Mouse (Mus musculus) liver, embryonic 13.5 days (tissue): ENCODE measurements around the gene Arel1. TPM values are rescaled to one million over a fixed set of nuclear protein-coding genes. Genes with fewer than 3 reads are reported as not detected.

Source experiments
- ATAC-seq: fragments of 200-750 bp; cut with Nextera tagmentation; 2 replicates; pipeline ENCODE4 v1.8.0; 2017; ENCODE audit warnings: low read depth, mild to moderate bottlenecking, moderate number of reproducible peaks, moderate library complexity
- DNase-seq: peaks from one replicate; pipeline ENCODE4 v3.0.0; 2022
- H3K27ac ChIP-seq: fragments of 300-500 bp; sonication (generic); 2 replicates; pipeline ENCODE4 v1.5.1; 2015; ENCODE audit warnings: moderate library complexity, mild to moderate bottlenecking, inconsistent platforms
- H3K27me3 ChIP-seq: fragments of 300-500 bp; sonication (generic); 2 replicates; pipeline ENCODE4 v1.6.1; 2015; ENCODE audit warnings: mild to moderate bottlenecking, inconsistent platforms
- H3K36me3 ChIP-seq: fragments of 300-500 bp; sonication (generic); 2 replicates; pipeline ENCODE4 v1.6.1; 2015; ENCODE audit warnings: mild to moderate bottlenecking, inconsistent platforms
- H3K4me1 ChIP-seq: fragments of 300-500 bp; sonication (generic); replicated peaks from 2 replicates; pipeline ENCODE4 v1.6.1; 2015; ENCODE audit warnings: inconsistent platforms
- H3K4me2 ChIP-seq: fragments of 300-500 bp; sonication (generic); 2 replicates; pipeline ENCODE4 v1.6.1; 2015; ENCODE audit warnings: inconsistent platforms, mild to moderate bottlenecking, moderate library complexity
- H3K4me3 ChIP-seq: fragments of 300-500 bp; sonication (generic); replicated peaks from 2 replicates; pipeline ENCODE4 v1.5.1; 2015; ENCODE audit warnings: mild to moderate bottlenecking, inconsistent platforms
- H3K9ac ChIP-seq: fragments of 300-500 bp; sonication (generic); 2 replicates; pipeline ENCODE4 v1.6.1; 2015; ENCODE audit warnings: mild to moderate bottlenecking, inconsistent platforms
- H3K9me3 ChIP-seq: fragments of 300-500 bp; sonication (generic); replicated peaks from 2 replicates; pipeline ENCODE4 v1.6.1; 2016; ENCODE audit warnings: inconsistent platforms
- WGBS: fragments of 180-500 bp; shearing (Covaris S2); methylation state at CpG from one replicate; pipeline ENCODE4 v1.1.7; 2015; ENCODE audit not compliant: insufficient replicate concordance; 5-methylcytosine and 5-hydroxymethylcytosine counted together
- polyA plus RNA-seq: library from polyadenylated mRNA; unstranded; fragments of >200 nt; fragmentation: Nextera tagmentation; extraction: Ambion mirVana; gene quantifications from 2 replicates; pipeline ENCODE4 v1.2.1, GENCODE M21; 2015

The Arel1 gene
- polyA plus RNA-seq, result 13.3 and 16.9 TPM in 2 replicates

DNA sequence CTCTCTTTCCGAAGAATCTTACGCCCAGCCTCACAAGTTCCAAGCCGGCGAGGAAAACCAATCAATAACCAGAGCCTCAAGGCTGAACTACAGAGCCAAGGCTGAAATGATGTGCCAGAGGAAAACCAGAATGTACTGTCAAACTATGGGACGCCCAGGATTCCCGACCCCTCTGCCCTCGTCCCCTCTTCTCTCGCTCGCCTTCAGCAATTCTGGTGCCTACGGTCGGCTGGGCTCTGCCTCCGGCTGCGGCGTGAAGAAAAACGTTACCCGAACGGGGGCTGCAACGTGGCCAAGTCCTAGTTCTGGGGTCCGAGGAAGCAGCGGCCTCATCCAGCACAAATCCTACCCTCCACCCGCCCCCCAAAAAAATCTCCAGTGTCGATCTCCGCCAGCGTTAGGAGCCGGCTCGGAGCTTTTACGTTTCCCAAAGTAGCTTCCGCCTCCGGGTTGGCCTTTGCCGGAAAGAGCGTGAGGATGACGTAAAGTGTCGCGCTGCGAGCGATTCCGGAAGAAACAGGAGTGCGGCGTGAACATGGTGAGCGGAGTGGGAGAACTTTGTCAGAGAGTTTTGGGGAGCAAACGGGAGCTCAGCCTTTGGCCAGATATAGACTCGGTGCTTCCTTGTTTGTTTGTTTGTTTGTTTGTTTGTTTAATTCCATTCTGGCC, at the start of gene Arel1, which contains the start of gene Fcf1:
TSS of gene Arel1 (minus strand) at position 473 of the 669 bp plus-strand sequence.
TSS of gene Fcf1 (plus strand) at position 470 of the 669 bp plus-strand sequence.
- Histone ChIP-seq H3K4me3 (peak within 1 kb of the TSS; percentile 87), H3K4me1 (peaks cover 43% of the 10 kb centered on the region), H3K9ac (peak within 1 kb of the TSS; percentile 88), H3K27me3 (no peaks in the 10 kb centered on the region), H3K27ac (peak within 1 kb of the TSS; percentile 89), H3K36me3 (peaks cover 30% of the 10 kb centered on the region), H3K4me2 (peak within 1 kb of the TSS; percentile 74), H3K9me3 (no peaks in the 10 kb centered on the region)
- under 1% methylated on average over 42 of the region's 42 CpGs for WGBS
- peak; percentile 64 for ATAC-seq
- DNase-seq, result peak; percentile 87

GRCm38 (mm10) chr12:85012185-85012584, 41.5 kb upstream of the Arel1 start:
- ATAC-seq, result peak; percentile 85
- Histone ChIP-seq H3K4me2 (no peak overlapping the region), H3K9me3 (no peaks in the 10 kb centered on the region), H3K4me1 (peaks cover 11% of the 10 kb centered on the region), H3K36me3 (peaks cover 59% of the 10 kb centered on the region), H3K27me3 (no peaks in the 10 kb centered on the region), H3K27ac (no peak overlapping the region), H3K4me3 (no peak overlapping the region), H3K9ac (no peak overlapping the region)
- DNase-seq, result peak; percentile 41
- WGBS, result 30% methylated on average over 2 of the region's 2 CpGs

DNA sequence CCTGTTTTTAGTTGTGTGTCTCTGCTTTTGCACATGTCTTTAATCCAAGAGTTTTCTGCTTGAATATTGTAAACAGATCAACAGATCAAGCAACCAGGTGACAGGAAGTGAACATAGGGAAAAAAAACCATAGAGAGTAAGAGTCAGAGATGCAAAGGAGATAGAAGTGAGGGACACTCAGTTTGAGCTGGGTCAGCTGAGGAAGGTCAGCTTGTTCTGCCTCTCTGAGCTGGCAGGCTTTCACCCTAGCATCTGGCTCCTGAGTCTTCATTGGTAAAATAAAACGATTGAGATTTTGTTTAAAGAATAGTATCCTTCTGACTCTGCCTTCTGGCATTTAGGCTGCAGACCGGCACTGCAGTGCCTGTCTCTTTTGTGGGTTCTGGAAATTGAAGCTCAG, 39.8 kb upstream of the Arel1 start:
- Histone ChIP-seq H3K27me3 (no peaks in the 10 kb centered on the region), H3K4me1 (peaks cover 11% of the 10 kb centered on the region), H3K4me3 (no peak overlapping the region), H3K4me2 (no peak overlapping the region), H3K36me3 (peaks cover 45% of the 10 kb centered on the region), H3K27ac (no peak overlapping the region), H3K9ac (no peak overlapping the region), H3K9me3 (no peaks in the 10 kb centered on the region)
- DNase-seq, result no peak
- ATAC-seq, result no peak
- 82% methylated on average over 2 of the region's 2 CpGs for WGBS

- ATAC-seq, result no peak
- no peak overlapping the region for H3K4me3 ChIP-seq
- H3K27ac ChIP-seq, result no peak overlapping the region
- peaks cover 11% of the 10 kb centered on the region for H3K4me1 ChIP-seq
- no peak overlapping the region for H3K9ac ChIP-seq
- no peak for DNase-seq
- H3K27me3 ChIP-seq, result no peaks in the 10 kb centered on the region
- peaks cover 43% of the 10 kb centered on the region for H3K36me3 ChIP-seq
- no peaks in the 10 kb centered on the region for H3K9me3 ChIP-seq
- 69% methylated on average over 1 of the region's 1 CpGs for WGBS
- no peak overlapping the region for H3K4me2 ChIP-seq
These were observed 39.1 kb upstream of the Arel1 start for GRCm38 (mm10) chr12:85009776-85010175.

- ATAC-seq (no peak), DNase-seq (no peak)
- Histone ChIP-seq H3K9ac (no peak overlapping the region), H3K4me2 (no peak overlapping the region), H3K4me3 (no peak overlapping the region), H3K9me3 (no peaks in the 10 kb centered on the region), H3K4me1 (peaks cover 10% of the 10 kb centered on the region), H3K27ac (no peak overlapping the region), H3K36me3 (peaks cover 35% of the 10 kb centered on the region), H3K27me3 (no peaks in the 10 kb centered on the region)
These were observed 36.3 kb upstream of the Arel1 start for GRCm38 (mm10) chr12:85007021-85007420.

DNA sequence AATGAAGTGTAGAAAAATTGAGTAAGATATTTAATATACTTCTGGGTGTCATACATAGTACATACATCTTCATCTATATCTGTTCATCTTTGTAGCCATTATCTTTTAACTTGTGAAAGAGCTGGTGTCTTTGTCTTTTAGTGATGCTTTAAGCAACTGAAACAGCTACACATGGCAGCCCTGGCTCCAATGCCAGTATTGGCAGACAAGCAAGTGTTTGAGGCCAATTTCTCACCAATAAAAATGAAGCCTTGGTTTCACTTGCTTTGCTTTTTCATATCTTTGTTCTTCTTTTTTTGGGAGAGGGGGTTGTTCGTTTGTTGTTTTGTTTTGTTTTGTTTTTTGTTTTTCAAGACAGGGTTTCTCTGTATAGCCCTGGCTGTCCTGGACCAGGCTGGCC, 35.5 kb upstream of the Arel1 start:
- Histone ChIP-seq H3K9ac (no peak overlapping the region), H3K4me1 (peaks cover 7% of the 10 kb centered on the region), H3K36me3 (peaks cover 27% of the 10 kb centered on the region), H3K9me3 (no peaks in the 10 kb centered on the region), H3K27ac (no peak overlapping the region), H3K4me2 (no peak overlapping the region), H3K27me3 (no peaks in the 10 kb centered on the region), H3K4me3 (no peak overlapping the region)
- 88% methylated on average over 1 of the region's 1 CpGs for WGBS
- ATAC-seq (no peak), DNase-seq (no peak)

DNA sequence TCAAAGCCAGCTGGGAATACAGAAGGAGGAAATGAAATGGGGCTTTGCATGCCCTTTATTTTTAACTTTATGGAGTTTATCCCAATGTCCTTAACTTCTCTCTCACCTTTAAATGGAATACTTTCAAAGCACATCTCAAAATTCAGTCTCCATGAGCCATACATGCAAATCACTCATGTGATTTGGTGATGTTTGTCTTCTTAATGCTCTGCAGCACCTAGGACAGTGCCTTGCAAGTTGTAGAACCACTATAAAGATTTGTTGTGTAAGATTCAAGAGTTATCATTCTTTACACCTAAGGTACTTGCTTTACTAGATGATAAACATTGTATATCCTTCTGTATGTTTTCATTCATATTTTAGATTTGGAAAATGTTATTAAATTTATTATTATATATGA, 28.4 kb upstream of the Arel1 start:
- Histone ChIP-seq H3K27me3 (no peaks in the 10 kb centered on the region), H3K9ac (peak overlapping the region; percentile 40; the same call in 1 of the 2 replicates), H3K27ac (no peak overlapping the region), H3K4me1 (peaks cover 47% of the 10 kb centered on the region), H3K9me3 (no peaks in the 10 kb centered on the region), H3K4me2 (peak overlapping the region; percentile 96), H3K4me3 (peak overlapping the region; percentile 89; the same call in 1 of the 2 replicates), H3K36me3 (peaks cover 11% of the 10 kb centered on the region; the same call in 1 of the 2 replicates)
- ATAC-seq (no peak), DNase-seq (no peak)

- peaks cover 48% of the 10 kb centered on the region for H3K4me1 ChIP-seq
- DNase-seq, result peak; percentile 62
These were observed 26.1 kb upstream of the Arel1 start for GRCm38 (mm10) chr12:84996501-84997398.

GRCm38 (mm10) chr12:84996083-84996496, 25.4 kb upstream of the Arel1 start, which contains the start of gene Ylpm1:
Ylpm1 (plus strand) TSS chr12:84996321.
- H3K27me3 ChIP-seq, result no peaks in the 10 kb centered on the region
- H3K4me3 ChIP-seq, result peak within 1 kb of the TSS; percentile 89
- H3K9me3 ChIP-seq, result no peaks in the 10 kb centered on the region
- under 1% methylated on average over 45 of the region's 45 CpGs for WGBS
- H3K4me1 ChIP-seq, result peaks cover 48% of the 10 kb centered on the region
- DNase-seq (peak; percentile 95), ATAC-seq (peak; percentile 96)
- no peaks in the 10 kb centered on the region for H3K36me3 ChIP-seq
- H3K9ac ChIP-seq, result peak within 1 kb of the TSS; percentile 96
- peak within 1 kb of the TSS; percentile 96 for H3K4me2 ChIP-seq
- peak within 1 kb of the TSS; percentile 90 for H3K27ac ChIP-seq

More at GRCm38 (mm10) chr12:84996501-84997398, 26.1 kb upstream of the Arel1 start:
- Histone ChIP-seq H3K27me3 (no peaks in the 10 kb centered on the region), H3K27ac (peak overlapping the region; percentile 90), H3K4me3 (peak overlapping the region; percentile 89), H3K36me3 (no peaks in the 10 kb centered on the region), H3K4me2 (peak overlapping the region; percentile 96), H3K9me3 (no peaks in the 10 kb centered on the region), H3K9ac (peak overlapping the region; percentile 96)
- peak; percentile 68 for ATAC-seq
- under 1% methylated on average over 44 of the region's 44 CpGs for WGBS

DNA sequence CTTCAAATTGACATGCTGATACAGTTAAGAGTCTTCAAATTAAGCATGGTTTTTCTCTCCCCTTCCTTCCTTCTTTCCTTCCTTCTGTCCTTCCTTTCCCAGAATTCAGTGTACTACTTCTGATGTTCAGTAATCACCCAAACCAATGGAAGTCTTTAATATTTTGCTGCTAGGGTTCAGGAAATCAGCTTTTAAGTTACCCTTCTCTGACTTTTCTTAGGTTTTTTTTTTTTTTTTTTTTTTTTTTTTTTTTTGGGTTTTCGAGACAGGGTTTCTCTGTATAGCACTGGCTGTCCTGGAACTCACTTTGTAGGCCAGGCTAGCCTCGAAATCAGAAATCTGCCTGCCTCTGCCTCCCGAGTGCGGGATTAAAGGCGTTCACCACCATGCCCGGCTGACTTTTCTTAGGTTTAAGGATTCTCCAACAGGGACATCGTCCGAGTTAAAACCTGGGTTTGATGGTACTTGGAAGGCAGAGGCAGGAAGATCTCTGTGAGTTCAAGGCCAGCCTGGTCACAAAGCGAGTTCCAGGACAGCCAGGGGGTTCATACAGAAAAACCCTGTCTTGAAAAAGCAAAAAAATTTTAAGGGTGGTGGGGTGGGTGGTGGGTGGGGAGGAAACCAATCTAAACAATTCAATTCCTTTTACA, 24.5 kb upstream of the Arel1 start:
- no peaks in the 10 kb centered on the region for H3K9me3 ChIP-seq
- DNase-seq (no peak), ATAC-seq (no peak)
- WGBS, result 89% methylated on average over 8 of the region's 9 CpGs
- H3K36me3 ChIP-seq, result no peaks in the 10 kb centered on the region
- no peaks in the 10 kb centered on the region for H3K27me3 ChIP-seq
- H3K4me1 ChIP-seq, result peaks cover 48% of the 10 kb centered on the region
- no peak overlapping the region; the same call in 1 of the 2 replicates for H3K27ac ChIP-seq
- peak overlapping the region; percentile 96 for H3K4me2 ChIP-seq
- peak overlapping the region; percentile 89 for H3K4me3 ChIP-seq
- H3K9ac ChIP-seq, result peak overlapping the region; percentile 96; the same call in 1 of the 2 replicates

GRCm38 (mm10) chr12:84989456-84989855, 18.8 kb upstream of the Arel1 start:
- H3K36me3 ChIP-seq, result peaks cover 4% of the 10 kb centered on the region; the same call in 1 of the 2 replicates
- H3K4me2 ChIP-seq, result no peak overlapping the region
- no peak overlapping the region for H3K4me3 ChIP-seq
- H3K4me1 ChIP-seq, result peaks cover 5% of the 10 kb centered on the region
- no peak for DNase-seq
- no peak overlapping the region for H3K27ac ChIP-seq
- no peak for ATAC-seq
- 60% methylated on average over 4 of the region's 4 CpGs for WGBS
- no peaks in the 10 kb centered on the region for H3K9me3 ChIP-seq
- no peaks in the 10 kb centered on the region for H3K27me3 ChIP-seq
- H3K9ac ChIP-seq, result no peak overlapping the region
